Mouse (Mus musculus) embryo, embryonic 11.5 days (tissue): ENCODE data around the gene Prb1.
"Not testable (repeated sequence)": the region's sequence is repeated elsewhere in the genome, so short reads cannot be mapped to it uniquely, and the experiment has no call there.

Experiments
- DNase-seq: peaks from one replicate; pipeline ENCODE4 v3.0.0-alpha.2; 2012; ENCODE audit warnings: low read depth, low spot score

The Prb1 gene

GRCm38 (mm10) chr6:132210421-132210820, at the start of gene Prb1:
Gene Prb1 (minus strand): TSS chr6:132210521.
- DNase-seq: not testable (repeated sequence)
